Mouse (Mus musculus) testis, adult 2 months (tissue): Measurements from ENCODE around the gene Foxj3. TPM values are rescaled to one million over a fixed set of nuclear protein-coding genes. Genes with fewer than 3 reads are reported as not detected.

Source experiments
- H3K27ac ChIP-seq: fragments of 200-500 bp; 2 replicates; pipeline ENCODE4 v1.5.1; 2012; ENCODE audit warnings: low read depth, low read length; ENCODE audit not compliant: control insufficient read depth, insufficient read depth
- H3K27me3 ChIP-seq: fragments of 200-500 bp; 2 replicates; pipeline ENCODE4 v1.6.1; 2012; ENCODE audit warnings: mild to moderate bottlenecking, low read length, moderate library complexity; ENCODE audit not compliant: control insufficient read depth, insufficient read depth
- H3K36me3 ChIP-seq: fragments of 200-500 bp; 2 replicates; pipeline ENCODE4 v1.6.1; 2012; ENCODE audit warnings: mild to moderate bottlenecking, low read length; ENCODE audit not compliant: control insufficient read depth, insufficient read depth
- H3K4me1 ChIP-seq: fragments of 200-500 bp; 2 replicates; pipeline ENCODE4 v1.6.1; 2012; ENCODE audit warnings: low read length; ENCODE audit not compliant: control insufficient read depth, insufficient read depth
- H3K4me3 ChIP-seq: fragments of 200-500 bp; 2 replicates; pipeline ENCODE4 v1.5.1; 2012; ENCODE audit warnings: low read depth, mild to moderate bottlenecking, low read length, moderate library complexity, mixed read lengths; ENCODE audit not compliant: control insufficient read depth
- CTCF ChIP-seq: fragments of 200-500 bp; IDR thresholded peaks from 2 replicates; pipeline ENCODE4 v1.5.1; 2012; ENCODE audit warnings: low read depth, mild to moderate bottlenecking, inconsistent platforms, low read length, moderate library complexity; ENCODE audit not compliant: control insufficient read depth, insufficient read depth, insufficient replicate concordance
- POLR2A ChIP-seq: fragments of 200-500 bp; IDR thresholded peaks from 2 replicates; pipeline ENCODE4 v1.6.1; 2012; ENCODE audit warnings: low read depth, mild to moderate bottlenecking, inconsistent platforms, low read length, moderate library complexity; ENCODE audit not compliant: control insufficient read depth
- polyA plus RNA-seq: library from polyadenylated mRNA; depleted of rRNA; stranded (reverse); fragments of >200 nt; gene quantifications from 2 replicates; pipeline ENCODE4 v1.2.3, GENCODE M21; 2012

Foxj3 gene
- polyA plus RNA-seq, 1 experiment: 8.8 TPM

GRCm38 (mm10) chr4:119637176-119637845 lies 100.5 kb downstream of the Foxj3 start, which contains the start of gene Guca2a:
Gene Guca2a (plus strand): TSS chr4:119637704.
- Histone ChIP-seq H3K27ac (no peak within 1 kb of the TSS), H3K4me1 (peaks cover 8% of the 10 kb centered on the region; the same call in 1 of the 2 replicates), H3K4me3 (peak within 1 kb of the TSS; percentile 28), H3K36me3 (no peaks in the 10 kb centered on the region), H3K27me3 (no peaks in the 10 kb centered on the region)
- no peak for TF ChIP-seq POLR2A

GRCm38 (mm10) chr4:119637946-119638345 lies 101.1 kb downstream of the Foxj3 start:
- peaks cover 8% of the 10 kb centered on the region; the same call in 1 of the 2 replicates for H3K4me1 ChIP-seq
- TF ChIP-seq CTCF (no peak), POLR2A (no peak)
- H3K27ac ChIP-seq: no peak overlapping the region

GRCm38 (mm10) chr4:119638656-119639055 lies 101.9 kb downstream of the Foxj3 start:
- Histone ChIP-seq H3K4me1 (peaks cover 8% of the 10 kb centered on the region; the same call in 1 of the 2 replicates), H3K4me3 (peak overlapping the region; percentile 28), H3K27me3 (no peaks in the 10 kb centered on the region), H3K27ac (no peak overlapping the region), H3K36me3 (no peaks in the 10 kb centered on the region)
- TF ChIP-seq POLR2A: no peak
- TF ChIP-seq CTCF: no peak

More at GRCm38 (mm10) chr4:119637946-119638345, 101.1 kb downstream of the Foxj3 start:
- no peaks in the 10 kb centered on the region for H3K27me3 ChIP-seq
- H3K4me3 ChIP-seq: no peak overlapping the region; the same call in 1 of the 2 replicates
- H3K36me3 ChIP-seq: no peaks in the 10 kb centered on the region

GRCm38 (mm10) chr4:119642666-119643065 lies 105.9 kb downstream of the Foxj3 start:
- H3K4me1 ChIP-seq: peaks cover 8% of the 10 kb centered on the region; the same call in 1 of the 2 replicates
- H3K36me3 ChIP-seq: no peaks in the 10 kb centered on the region
- H3K27me3 ChIP-seq: no peaks in the 10 kb centered on the region
- H3K27ac ChIP-seq: no peak overlapping the region
- no peak overlapping the region for H3K4me3 ChIP-seq
- TF ChIP-seq POLR2A (no peak), CTCF (no peak)

GRCm38 (mm10) chr4:119657011-119657410 lies 120.2 kb downstream of the Foxj3 start:
- Histone ChIP-seq H3K27me3 (no peaks in the 10 kb centered on the region), H3K27ac (no peak overlapping the region), H3K4me3 (no peak overlapping the region), H3K4me1 (no peaks in the 10 kb centered on the region), H3K36me3 (no peaks in the 10 kb centered on the region)
- TF ChIP-seq CTCF: no peak
- TF ChIP-seq POLR2A: no peak

GRCm38 (mm10) chr4:119658246-119658645 lies 121.4 kb downstream of the Foxj3 start:
- H3K27ac ChIP-seq: no peak overlapping the region
- no peak overlapping the region for H3K4me3 ChIP-seq
- H3K4me1 ChIP-seq: no peaks in the 10 kb centered on the region
- H3K36me3 ChIP-seq: no peaks in the 10 kb centered on the region
- H3K27me3 ChIP-seq: no peaks in the 10 kb centered on the region
- no peak for TF ChIP-seq CTCF
- no peak for TF ChIP-seq POLR2A

GRCm38 (mm10) chr4:119658731-119659130 lies 121.9 kb downstream of the Foxj3 start, which contains the start of gene Guca2b:
Gene Guca2b (minus strand): TSS chr4:119658954.
- H3K4me3 ChIP-seq: no peak within 1 kb of the TSS
- TF ChIP-seq POLR2A: no peak
- no peak for TF ChIP-seq CTCF
- no peak within 1 kb of the TSS for H3K27ac ChIP-seq
- H3K27me3 ChIP-seq: no peaks in the 10 kb centered on the region
- H3K4me1 ChIP-seq: no peaks in the 10 kb centered on the region
- no peaks in the 10 kb centered on the region for H3K36me3 ChIP-seq

- no peaks in the 10 kb centered on the region for H3K27me3 ChIP-seq
- no peak overlapping the region for H3K27ac ChIP-seq
- no peaks in the 10 kb centered on the region for H3K36me3 ChIP-seq
- TF ChIP-seq CTCF (no peak), POLR2A (no peak)
- no peak overlapping the region for H3K4me3 ChIP-seq
- no peaks in the 10 kb centered on the region for H3K4me1 ChIP-seq
Observed at GRCm38 (mm10) chr4:119660007-119660406, 123.2 kb downstream of the Foxj3 start.
